Mouse (Mus musculus): Measurements from ENCODE around the gene Foxd1.

Gene Foxd1

GRCm38 (mm10) chr13:98355559-98356111, 1.6 kb downstream of the Foxd1 start:
- DNase-seq (ENCODE audit: low spot score) = no peak

- DNase-seq (ENCODE audit: low spot score) = no peak
These were observed 2.3 kb downstream of the Foxd1 start for GRCm38 (mm10) chr13:98356176-98356972.

GRCm38 (mm10) chr13:98356973-98357425, 3.0 kb downstream of the Foxd1 start:
- no peak for DNase-seq (ENCODE audit: low spot score)

GRCm38 (mm10) chr13:98357433-98358423, 3.7 kb downstream of the Foxd1 start:
- DNase-seq (ENCODE audit: low spot score) = no peak

GRCm38 (mm10) chr13:98358424-98359181, 4.6 kb downstream of the Foxd1 start:
- no peak for DNase-seq (ENCODE audit: low spot score)

GRCm38 (mm10) chr13:98359337-98359736, 5.3 kb downstream of the Foxd1 start:
- DNase-seq (ENCODE audit: low spot score) = no peak

GRCm38 (mm10) chr13:98360391-98360790, 6.3 kb downstream of the Foxd1 start:
- DNase-seq (ENCODE audit: low spot score) = no peak

- no peak for DNase-seq (ENCODE audit: low spot score)
These were observed 7.1 kb downstream of the Foxd1 start for GRCm38 (mm10) chr13:98361161-98361560.

- DNase-seq (ENCODE audit: low spot score) = no peak
These were observed 9.0 kb downstream of the Foxd1 start for GRCm38 (mm10) chr13:98363046-98363445.

- no peak for DNase-seq (ENCODE audit: low spot score)
These were observed 11.0 kb downstream of the Foxd1 start for GRCm38 (mm10) chr13:98365081-98365480.

GRCm38 (mm10) chr13:98365766-98366421, 11.9 kb downstream of the Foxd1 start:
- DNase-seq (ENCODE audit: low spot score) = no peak

GRCm38 (mm10) chr13:98366469-98367275, 12.6 kb downstream of the Foxd1 start:
- no peak for DNase-seq (ENCODE audit: low spot score)

GRCm38 (mm10) chr13:98367601-98368000, 13.6 kb downstream of the Foxd1 start:
- DNase-seq (ENCODE audit: low spot score) = no peak

- DNase-seq (ENCODE audit: low spot score) = no peak
These were observed 15.0 kb downstream of the Foxd1 start for GRCm38 (mm10) chr13:98369046-98369445.

- no peak for DNase-seq (ENCODE audit: low spot score)
These were observed 20.5 kb downstream of the Foxd1 start for GRCm38 (mm10) chr13:98374560-98374959.

- no peak for DNase-seq (ENCODE audit: low spot score)
These were observed 20.9 kb downstream of the Foxd1 start for GRCm38 (mm10) chr13:98374979-98375378.

GRCm38 (mm10) chr13:98377746-98378145, 23.7 kb downstream of the Foxd1 start:
- no peak for DNase-seq (ENCODE audit: low spot score)

- DNase-seq (ENCODE audit: low spot score) = no peak
These were observed 28.7 kb downstream of the Foxd1 start for GRCm38 (mm10) chr13:98382751-98383150.

GRCm38 (mm10) chr13:98383911-98384498, 30.0 kb downstream of the Foxd1 start:
- DNase-seq (ENCODE audit: low spot score) = no peak

- DNase-seq (ENCODE audit: low spot score) = no peak
These were observed 31.8 kb downstream of the Foxd1 start for GRCm38 (mm10) chr13:98385877-98386276.

Data from ovary, adult 18-20 months (tissue).